Mouse (Mus musculus) adipocyte (in vitro differentiated cells): Measurements from ENCODE around the gene Crlf1.
A peak's percentile ranks its signal among the peaks of the same experiment; 100 is the strongest.

Experiments
- DNase-seq: peaks from one replicate; pipeline ENCODE4 v3.0.0-alpha.2; 2016; ENCODE audit warnings: low spot score

Crlf1 gene

DNA sequence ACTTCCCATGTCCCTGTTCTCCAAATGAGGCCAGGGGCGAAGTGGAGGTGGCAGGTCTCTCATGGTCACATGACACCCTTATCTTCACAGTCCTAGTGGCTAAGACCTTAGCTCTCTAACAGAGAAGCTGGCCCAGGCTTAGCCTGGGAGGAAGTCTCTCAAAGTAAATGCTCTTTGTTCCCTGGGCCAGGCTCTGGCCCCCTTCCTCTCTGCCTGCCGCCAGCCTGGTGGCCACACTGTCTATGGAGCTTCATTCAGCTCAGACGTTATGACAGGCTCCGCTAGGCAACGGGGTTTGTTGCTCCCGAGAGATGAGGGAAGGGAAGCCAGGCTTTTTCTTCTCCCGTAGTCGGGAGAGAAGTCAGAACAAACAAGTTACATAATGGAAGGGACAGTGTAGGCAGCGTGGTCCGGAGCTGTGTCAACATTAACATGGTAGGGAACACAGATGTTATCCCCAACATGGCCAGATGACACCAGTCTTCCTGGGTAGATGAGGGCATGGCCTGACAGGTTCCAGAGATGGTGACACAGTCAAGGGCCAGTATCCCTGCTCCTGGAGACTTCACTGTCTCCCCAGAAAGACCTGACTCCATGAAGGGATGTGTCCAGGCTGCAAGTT lies 23.6 kb upstream of the Crlf1 start:
- peak; percentile 75 for DNase-seq

DNA sequence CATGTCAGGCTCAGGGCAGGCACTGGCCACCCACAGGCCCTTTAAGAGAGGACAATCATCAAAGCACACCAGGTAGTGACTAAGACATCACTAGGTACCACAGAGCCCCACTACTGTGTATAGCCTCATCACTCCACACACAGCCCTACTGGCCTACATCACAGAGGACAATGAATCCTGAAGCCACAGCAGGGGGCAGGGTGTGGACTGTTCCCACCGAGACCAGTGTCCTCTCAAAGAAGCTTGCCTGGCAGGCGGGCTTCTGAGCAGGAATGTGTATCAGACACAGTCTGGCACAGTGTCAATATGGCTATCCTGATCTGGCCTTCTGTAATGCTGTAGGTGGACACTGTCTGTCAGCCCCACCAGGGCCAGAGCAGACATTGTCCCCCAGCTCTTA lies 23.0 kb upstream of the Crlf1 start:
- DNase-seq: no peak

DNA sequence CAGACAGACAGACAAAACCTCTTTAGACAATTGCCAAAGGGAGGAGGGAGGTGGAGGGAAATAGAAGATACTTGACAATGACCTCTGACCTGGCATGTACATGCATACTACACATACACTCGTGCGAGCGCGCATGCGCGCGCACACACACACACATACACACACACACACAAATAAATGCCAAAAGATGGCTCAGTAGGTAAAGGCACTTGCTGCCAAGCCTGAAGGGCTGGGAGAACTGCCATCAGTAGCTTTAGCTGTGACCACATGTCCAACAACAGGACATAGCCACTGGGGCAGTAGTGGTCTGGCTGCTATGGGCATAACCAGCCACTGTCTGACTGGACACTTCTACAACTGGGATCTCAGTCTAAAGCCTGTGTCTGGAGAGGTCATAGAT lies 21.1 kb upstream of the Crlf1 start:
- DNase-seq: no peak

DNA sequence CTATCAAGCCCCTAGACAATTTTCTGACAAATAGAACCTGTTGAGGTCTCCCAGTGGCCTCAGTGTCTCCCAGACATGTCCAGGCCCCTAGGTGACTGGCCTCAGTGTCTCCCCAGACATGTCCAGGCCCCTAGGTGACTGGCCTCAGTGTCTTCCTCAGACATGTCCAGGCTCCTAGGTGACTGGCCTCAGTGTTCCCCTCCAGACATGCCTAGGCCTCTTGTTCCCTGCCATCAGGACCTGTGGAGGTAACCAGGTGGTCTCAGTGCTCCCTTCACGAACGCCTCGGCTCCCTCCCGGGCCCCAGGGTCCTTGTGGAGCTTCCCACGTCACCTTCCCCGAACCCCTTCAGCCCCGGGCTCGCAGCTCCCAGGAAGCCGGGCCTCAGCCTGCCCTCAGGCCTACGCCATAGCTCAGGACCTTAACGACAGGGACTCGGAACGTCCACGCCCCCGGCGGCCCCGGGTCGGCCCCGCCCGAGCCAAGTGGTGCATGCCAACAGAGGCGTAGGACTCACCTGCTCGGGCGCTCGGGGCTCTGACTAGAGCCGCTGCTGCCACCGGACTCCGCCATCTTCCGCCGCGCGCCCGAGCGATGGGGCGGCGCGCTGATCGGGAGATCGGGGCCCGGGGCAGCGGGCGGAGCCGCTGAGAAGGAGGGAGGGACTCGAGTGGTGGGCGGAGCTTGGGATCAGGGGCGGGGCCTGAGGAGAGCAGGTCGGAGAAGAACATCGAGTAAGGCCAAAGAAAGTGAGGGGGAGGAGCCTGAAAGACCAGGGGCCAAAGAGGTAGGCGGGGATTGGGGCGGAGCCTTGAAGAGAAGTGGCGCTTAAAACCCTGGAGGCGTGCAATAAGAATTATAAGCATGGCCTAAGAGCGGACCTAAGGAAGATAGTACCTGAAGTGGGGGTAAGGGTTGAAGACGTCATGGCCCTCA lies 16.4 kb upstream of the Crlf1 start, which contains the start of gene Klhl26:
Gene Klhl26, minus strand, starts transcription at position 636 of the 936 bp plus-strand sequence.
- DNase-seq: peak; percentile 99

DNA sequence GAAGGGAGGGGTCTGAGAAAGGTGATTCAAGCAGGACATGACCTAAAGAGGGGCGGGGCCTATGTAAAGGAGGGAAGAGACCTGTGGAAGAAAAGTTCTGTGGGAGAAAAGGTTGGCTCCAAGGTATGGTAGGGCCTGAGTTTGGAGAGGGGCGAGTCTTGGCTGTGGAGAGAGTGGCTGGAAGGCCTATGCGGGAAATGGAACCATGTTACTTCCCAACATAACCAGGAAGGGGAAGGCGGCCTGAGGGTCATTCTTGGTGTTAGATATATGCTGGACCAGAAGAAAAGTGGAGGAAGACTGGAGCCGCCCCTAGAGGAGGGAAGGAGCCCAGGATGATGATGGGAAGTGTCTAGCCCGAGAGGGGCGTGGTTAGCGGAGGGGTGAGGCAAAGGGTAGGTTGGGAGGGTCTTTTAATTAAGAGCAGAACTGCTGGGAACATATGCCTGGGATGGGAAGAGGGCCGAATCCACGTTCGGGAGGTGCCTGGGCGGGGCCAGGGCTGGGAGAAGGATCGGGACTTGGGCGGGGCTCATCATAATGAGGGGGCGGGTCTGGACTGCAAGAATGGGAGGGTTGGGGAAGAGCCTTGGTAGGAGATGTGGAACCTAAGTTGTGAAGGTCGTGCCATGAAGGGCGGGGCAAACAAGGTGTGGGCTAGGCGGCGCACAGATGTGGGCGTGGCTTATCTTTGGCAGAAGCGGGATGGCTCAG lies 15.5 kb upstream of the Crlf1 start:
- DNase-seq: peak; percentile 39

DNA sequence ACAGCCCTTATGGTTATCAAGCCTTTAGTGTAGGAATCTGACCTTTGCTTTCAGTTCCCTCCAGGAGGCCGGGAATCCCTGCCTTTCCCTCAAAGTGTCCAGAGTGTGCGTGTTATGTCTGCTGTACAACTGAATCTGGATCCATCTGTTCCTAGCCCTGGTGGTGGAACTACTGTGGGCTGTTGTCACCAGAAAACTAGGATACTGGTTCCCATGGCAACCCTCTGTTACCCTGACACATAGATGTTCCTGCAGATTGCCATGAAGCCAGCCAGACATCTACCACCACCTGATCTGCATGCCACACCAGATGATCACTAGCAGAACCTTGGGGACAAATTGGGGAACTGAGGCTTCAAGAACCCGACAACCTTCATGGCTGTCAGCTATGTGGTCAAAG lies 11.1 kb upstream of the Crlf1 start:
- no peak for DNase-seq

DNA sequence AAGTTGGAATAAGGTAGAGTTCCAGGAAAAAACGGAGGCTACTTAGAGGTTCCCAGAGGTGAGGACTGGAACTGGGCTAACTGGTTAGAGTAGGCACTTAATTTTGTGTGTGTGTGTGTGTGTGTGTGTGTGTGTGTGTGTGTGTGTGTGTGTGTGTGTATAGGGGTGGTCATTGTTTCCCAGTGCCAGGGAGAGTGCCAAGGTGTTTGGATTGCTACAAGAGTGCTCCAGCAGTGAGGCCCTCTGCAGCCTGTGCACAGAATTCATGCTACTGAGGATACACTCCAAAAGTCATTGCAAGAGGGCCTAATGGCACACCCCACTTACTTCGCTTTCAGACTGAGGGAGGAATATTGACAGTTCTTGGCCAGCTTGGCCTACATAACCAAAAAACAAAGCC lies 10.0 kb upstream of the Crlf1 start:
- no peak for DNase-seq

DNA sequence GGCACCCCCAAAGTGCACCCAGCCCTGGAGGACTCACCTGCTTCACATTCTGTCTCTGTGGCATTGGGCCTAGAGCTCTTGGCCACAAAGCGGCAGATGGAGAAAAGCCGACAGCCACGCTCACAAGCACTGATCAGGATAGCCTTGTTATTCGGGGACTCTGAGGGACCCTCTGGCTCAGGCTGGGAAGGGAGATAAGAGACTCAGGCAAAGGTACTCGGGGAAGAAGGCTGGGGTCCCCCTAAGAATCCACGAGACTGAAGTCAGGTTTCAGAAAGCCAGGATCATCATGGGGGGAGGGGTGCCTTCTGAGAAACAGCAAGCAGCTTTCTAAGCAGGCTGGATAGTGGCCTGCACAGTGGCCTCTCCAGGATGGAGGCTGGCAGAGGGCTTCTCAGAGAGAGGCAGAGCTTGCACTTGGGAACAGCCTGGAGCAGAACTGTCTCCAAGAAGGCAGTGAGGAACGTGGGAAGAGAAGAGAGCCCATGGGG lies 6.7 kb upstream of the Crlf1 start:
- DNase-seq: no peak

DNA sequence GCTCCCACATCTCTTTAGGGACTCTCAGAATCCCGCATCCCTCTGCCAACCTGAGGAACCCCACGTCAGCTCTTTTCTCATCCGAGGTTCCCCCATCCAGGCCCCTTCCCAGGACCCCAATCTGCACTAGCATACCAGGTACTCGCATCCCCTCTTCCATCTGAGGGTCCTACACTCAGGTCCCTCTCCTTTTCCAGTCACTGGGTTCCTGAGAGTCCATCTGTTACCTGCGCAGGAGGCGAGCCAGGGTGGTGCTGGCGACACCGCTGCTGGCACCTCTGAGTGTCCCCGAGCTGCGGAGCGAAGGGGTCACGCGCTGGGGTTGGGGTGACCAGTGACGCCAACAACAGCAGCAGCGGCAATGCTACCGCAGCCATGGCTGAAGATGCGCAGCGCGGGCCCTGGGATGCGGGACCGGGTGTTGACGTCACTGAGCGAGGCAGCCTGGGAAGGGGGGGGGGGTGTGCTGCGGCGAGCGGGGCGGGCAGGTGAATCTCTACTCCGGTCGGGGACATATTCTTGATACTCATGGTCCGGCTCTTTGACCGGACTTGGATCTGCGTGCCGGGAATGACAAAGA lies 5.9 kb upstream of the Crlf1 start, which contains the start of gene Tmem59l:
Gene Tmem59l, minus strand, starts transcription at position 418 of the 580 bp plus-strand sequence.
- DNase-seq: no peak

DNA sequence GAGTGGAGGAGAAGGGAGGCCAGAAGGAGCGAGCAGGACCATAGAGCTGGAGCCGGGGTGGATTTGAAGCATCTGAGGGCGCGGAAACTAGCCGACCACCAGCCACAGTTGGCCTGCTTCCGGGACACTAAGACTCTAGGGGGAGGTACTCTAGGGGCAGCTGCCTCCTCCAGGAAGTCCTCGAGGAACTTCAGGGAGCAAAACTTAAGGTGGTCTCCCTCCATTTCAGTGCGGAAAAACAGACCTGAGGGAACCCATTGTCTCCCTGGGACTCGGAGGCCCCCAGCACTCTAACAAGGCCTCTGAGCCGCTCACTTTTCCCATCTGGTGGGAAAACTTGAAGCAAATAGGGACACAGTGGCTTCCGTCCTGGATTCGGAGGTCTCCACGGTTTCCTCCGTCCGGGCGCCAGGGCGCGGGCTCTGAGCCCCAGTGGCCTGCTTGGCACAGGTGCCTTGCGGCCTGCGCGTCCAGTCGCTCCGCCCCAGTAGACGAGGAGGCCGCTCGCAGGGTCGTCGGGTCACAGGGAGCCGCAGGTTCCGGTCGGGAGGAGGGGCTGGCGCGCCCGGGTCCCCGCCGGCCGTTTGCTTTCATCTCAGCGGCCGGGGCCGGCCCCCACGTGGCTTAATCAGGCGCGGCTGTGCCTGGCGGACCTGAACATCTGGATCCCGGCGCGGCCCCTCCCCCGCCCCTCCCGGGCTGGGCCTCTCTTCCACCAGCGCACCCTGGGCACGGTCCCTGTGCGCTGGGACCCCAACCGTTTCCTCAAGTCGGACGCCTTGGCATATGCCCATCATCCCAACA lies 4.8 kb upstream of the Crlf1 start:
- no peak for DNase-seq

DNA sequence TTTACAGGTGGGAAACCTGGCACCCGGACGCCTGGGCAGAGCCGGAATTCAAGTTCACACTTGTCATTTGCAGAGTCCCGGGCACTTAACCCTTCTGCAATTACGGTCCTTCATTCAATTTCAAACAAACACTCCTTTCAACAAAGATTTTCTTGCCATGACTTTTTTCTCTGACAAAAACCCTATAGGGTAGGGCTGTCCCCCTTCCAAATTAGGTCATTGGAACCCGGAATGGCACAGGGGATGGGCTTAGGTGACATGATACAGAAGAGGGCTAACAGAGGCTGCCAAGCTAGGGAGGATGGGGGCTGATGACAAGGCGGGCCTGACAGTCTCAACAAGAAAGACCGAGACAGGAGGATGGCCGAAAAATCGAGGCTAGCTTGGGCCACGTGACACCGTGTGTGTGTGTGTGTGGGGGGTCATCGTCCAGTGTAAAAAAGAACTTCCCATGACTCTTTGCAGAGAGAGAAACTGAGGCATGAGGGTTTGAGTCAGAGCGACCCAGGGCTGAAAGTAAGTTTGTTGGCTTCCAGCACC lies 4.0 kb upstream of the Crlf1 start:
- no peak for DNase-seq

DNA sequence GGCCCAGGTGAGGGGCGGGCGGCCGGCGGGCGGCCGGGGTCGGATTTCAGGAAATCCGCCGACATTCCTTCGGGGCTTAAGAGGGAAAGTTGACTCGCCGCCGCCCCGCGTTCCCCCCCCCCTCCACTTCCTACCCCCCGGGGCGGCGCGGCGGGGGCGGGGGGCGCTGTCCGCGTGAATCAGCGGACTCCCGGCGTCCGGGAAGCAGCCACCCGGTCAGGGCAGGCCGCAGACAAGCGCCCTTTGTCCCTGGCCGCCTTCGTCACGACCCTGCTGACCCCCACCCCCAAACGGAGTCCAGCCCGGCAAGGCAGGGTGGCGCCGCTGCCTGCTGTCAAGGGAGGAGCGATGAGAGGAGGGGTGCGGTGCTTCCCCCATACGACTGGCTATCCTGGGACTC lies 3.4 kb upstream of the Crlf1 start:
- DNase-seq: no peak

DNA sequence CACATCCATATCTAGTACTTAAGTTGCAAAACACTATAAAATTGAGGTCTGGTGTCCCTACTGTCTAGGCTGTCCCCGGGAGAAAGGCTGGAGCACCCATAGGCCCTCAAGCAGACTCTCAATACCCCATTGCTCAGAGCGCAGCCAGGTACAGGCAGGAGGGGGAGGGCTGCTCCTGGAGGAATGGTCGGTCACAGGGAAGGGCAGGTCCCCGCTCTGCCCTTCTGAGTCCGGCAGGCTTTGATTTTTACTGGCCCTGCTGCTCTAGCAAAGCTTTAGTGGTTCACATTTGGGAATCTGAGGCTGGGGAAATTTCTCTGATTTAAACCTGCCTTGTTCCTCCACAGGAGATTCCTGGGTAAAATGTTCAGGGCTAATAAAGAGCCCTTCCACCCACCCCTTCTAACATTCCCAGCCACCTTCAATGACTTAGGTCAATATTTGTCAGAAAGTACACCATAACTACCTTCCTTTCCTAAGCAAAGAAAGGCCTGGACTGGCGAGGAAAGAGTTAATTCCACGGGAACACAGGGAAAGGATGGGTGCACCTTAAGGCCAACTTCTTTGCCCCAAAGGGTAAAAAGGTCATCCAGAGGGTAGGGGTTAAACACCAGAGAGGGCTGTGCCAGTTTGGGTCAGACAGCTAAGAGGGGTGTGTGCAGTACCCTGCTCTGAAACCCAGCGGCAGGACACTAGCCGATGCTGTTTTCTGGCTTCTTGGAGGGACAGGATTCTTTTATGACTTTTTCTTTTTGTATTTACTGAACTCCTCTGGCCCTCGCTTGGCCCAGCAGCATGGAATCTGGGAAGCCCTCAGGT lies 2.7 kb upstream of the Crlf1 start:
- no peak for DNase-seq

DNA sequence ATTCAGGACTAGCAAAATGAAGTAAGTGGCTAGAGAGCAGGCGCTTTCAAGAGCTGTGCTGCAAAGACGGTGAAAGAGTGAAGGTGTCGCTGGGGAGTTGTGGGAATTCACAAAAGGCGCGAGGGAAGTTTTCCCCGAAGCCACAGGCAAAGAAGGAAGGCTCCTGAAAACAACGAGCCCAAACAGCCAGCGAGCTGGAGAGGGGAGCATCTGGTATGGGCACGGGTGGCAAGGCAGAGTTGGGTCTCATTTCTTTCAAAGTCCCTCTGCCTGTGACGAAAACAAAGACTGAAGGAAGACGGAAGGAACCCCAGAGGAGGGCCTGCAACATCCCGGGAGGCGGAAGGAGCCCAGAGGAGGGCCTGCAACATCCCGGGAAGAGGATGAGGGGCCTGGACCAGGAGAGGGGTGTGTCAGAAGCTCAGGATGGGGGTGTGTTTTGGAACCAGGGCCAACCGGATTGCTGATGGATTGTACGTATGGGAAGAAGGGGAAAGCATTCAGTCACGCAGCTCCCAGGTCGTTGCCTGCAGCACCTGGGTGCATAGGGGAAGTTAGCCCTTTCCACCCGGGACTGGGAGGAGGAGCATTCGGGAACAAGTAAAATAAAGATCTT lies 2.0 kb upstream of the Crlf1 start:
- no peak for DNase-seq

DNA sequence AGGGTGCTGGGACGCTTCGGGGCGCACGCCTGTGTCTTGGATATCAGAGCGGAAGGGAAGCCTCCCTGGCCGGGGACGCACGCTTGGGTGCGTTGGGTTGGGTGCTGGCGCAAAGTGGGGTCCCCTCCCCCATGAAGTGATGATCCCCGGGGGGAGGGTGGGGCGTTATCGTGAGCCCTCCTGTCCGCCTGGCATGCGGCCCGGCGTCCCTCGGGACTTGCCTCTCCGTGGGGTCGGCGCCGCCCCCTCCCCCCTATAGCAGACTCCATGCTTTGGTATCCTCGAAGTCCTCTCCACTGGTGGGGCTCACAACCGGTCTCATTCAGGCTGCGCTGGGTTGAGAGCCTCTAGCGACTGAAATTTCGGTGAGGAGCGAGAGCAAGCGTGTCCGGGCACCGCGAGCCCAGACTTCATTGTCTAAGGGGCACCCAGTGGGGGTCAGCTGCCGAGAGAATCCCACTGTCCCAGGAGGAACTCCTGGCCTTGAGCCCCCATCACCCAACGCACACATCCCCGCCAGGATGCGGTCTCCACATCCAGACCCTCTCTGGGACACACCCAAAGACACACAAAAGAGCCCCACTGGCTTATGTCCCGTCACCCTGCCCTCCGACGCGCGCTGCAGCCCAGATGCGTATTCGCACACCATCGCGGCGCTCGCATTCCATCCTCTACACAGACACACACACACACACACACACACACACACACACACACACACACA lies 896 bp downstream of the Crlf1 start:
- no peak for DNase-seq

DNA sequence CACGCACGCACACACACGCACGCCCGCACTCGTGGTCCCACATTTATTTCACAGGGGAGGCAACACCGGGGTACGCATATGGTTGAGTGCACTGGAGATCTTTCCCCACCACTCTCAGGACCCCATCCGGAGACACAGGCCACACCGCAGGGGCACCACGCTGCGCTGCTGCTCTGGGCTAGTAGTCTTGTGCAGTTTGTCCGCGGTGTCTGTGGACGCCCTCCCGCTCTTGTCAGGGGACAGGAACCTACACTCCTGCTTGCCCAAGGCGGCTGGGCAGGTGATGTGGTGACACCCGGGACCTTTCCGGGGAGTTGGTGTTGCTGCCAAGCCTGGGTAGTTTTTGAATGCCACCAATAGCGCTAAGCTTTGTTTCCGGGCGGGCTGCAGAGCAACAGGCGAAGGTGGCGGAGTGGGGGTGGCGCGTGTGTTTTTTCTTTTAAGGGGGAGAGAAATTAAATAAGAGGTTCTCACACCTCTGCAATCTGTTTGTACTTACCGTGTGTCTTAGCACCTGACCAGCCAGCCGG lies 1.5 kb downstream of the Crlf1 start:
- no peak for DNase-seq

DNA sequence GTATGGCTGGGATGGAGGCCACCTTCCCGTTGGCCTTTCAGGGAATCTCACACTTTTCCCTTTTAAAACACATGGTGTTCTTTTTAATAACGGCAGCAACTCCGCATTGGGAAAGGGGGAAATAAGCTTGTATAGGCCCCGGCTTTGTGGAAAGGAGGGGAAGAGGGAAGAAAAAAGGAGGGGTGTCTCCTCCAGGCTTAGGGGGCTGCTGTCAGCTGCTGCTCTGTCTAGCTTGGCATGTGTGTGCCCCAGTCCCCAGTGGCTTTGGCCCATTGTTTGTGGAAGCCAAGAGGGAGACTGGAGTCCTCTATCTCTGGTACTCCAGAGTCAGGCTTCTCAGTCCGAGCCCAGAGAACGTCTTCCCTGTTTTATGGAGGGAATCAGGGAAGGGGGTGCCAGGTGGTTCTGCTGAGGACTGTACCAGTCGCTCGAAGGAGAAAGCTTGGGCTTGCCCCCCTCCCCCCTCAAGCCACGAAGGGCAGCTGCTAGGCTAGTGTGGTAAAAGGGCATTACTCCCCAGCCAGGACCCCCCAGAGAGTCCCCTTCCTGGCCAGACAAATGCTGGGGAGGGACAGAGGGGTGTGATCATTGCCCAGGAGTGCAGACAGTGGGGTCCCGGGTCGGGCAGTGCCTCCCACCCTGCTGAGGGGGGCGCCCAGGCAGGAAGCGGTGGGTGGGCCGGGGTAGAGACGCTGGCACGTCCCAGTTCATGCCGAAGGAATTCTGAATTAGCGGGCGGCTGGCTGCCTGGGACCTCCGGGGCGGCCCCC lies 2.2 kb downstream of the Crlf1 start:
- DNase-seq: no peak

DNA sequence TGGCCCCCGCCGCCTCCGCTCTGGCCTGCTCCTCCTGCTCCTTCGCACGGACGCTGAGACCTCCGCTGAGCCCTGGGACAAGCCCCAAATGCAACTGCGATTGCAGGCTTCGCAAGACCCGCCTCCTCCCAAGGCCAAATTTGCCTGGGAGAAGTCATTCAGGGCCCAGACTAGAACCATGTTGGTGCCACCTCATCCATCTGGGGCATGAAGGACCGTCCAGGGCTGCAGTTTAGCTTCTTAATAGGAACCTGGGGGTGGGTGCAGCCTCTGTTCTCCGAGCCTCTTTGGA lies 2.8 kb downstream of the Crlf1 start:
- no peak for DNase-seq
